Mouse (Mus musculus) testis, adult 2 months (tissue): ENCODE measurements around the gene Mettl16. TPM values are rescaled to one million over a fixed set of nuclear protein-coding genes. Genes with fewer than 3 reads are reported as not detected.
A peak's percentile ranks its signal among the peaks of the same experiment; 100 is the strongest.

Source experiments
- H3K27ac ChIP-seq: fragments of 200-500 bp; 2 replicates; pipeline ENCODE4 v1.5.1; 2012; ENCODE audit warnings: low read depth, low read length; ENCODE audit not compliant: control insufficient read depth, insufficient read depth
- H3K27me3 ChIP-seq: fragments of 200-500 bp; 2 replicates; pipeline ENCODE4 v1.6.1; 2012; ENCODE audit warnings: mild to moderate bottlenecking, low read length, moderate library complexity; ENCODE audit not compliant: control insufficient read depth, insufficient read depth
- H3K36me3 ChIP-seq: fragments of 200-500 bp; 2 replicates; pipeline ENCODE4 v1.6.1; 2012; ENCODE audit warnings: mild to moderate bottlenecking, low read length; ENCODE audit not compliant: control insufficient read depth, insufficient read depth
- H3K4me1 ChIP-seq: fragments of 200-500 bp; 2 replicates; pipeline ENCODE4 v1.6.1; 2012; ENCODE audit warnings: low read length; ENCODE audit not compliant: control insufficient read depth, insufficient read depth
- H3K4me3 ChIP-seq: fragments of 200-500 bp; 2 replicates; pipeline ENCODE4 v1.5.1; 2012; ENCODE audit warnings: low read depth, mild to moderate bottlenecking, low read length, moderate library complexity, mixed read lengths; ENCODE audit not compliant: control insufficient read depth
- CTCF ChIP-seq: fragments of 200-500 bp; IDR thresholded peaks from 2 replicates; pipeline ENCODE4 v1.5.1; 2012; ENCODE audit warnings: low read depth, mild to moderate bottlenecking, inconsistent platforms, low read length, moderate library complexity; ENCODE audit not compliant: control insufficient read depth, insufficient read depth, insufficient replicate concordance
- POLR2A ChIP-seq: fragments of 200-500 bp; IDR thresholded peaks from 2 replicates; pipeline ENCODE4 v1.6.1; 2012; ENCODE audit warnings: low read depth, mild to moderate bottlenecking, inconsistent platforms, low read length, moderate library complexity; ENCODE audit not compliant: control insufficient read depth
- polyA plus RNA-seq: library from polyadenylated mRNA; depleted of rRNA; stranded (reverse); fragments of >200 nt; gene quantifications from 2 replicates; pipeline ENCODE4 v1.2.3, GENCODE M21; 2012; rRNA removed

Mettl16 gene
- polyA plus RNA-seq, 1 experiment = 5.3 TPM

- no peaks in the 10 kb centered on the region for H3K27me3 ChIP-seq
- TF ChIP-seq POLR2A (no peak), CTCF (no peak)
- H3K4me3 ChIP-seq = no peak overlapping the region
- peaks cover 2% of the 10 kb centered on the region; the same call in 1 of the 2 replicates for H3K4me1 ChIP-seq
- H3K36me3 ChIP-seq = no peaks in the 10 kb centered on the region
- H3K27ac ChIP-seq = no peak overlapping the region
Observed at GRCm38 (mm10) chr11:74868046-74868760, 97.6 kb downstream of the Mettl16 start.

GRCm38 (mm10) chr11:74869603-74870002, 99.0 kb downstream of the Mettl16 start:
- no peaks in the 10 kb centered on the region for H3K27me3 ChIP-seq
- TF ChIP-seq CTCF (no peak), POLR2A (no peak)
- H3K4me3 ChIP-seq = no peak overlapping the region
- peaks cover 2% of the 10 kb centered on the region; the same call in 1 of the 2 replicates for H3K4me1 ChIP-seq
- H3K36me3 ChIP-seq = no peaks in the 10 kb centered on the region
- no peak overlapping the region for H3K27ac ChIP-seq

GRCm38 (mm10) chr11:74870544-74870943, 99.9 kb downstream of the Mettl16 start:
- Histone ChIP-seq H3K27ac (no peak overlapping the region), H3K36me3 (no peaks in the 10 kb centered on the region), H3K4me1 (peaks cover 2% of the 10 kb centered on the region; the same call in 1 of the 2 replicates), H3K4me3 (no peak overlapping the region), H3K27me3 (no peaks in the 10 kb centered on the region)
- TF ChIP-seq CTCF (no peak), POLR2A (no peak)

GRCm38 (mm10) chr11:74870991-74871622, 100.5 kb downstream of the Mettl16 start:
- H3K4me3 ChIP-seq = no peak overlapping the region
- no peak overlapping the region for H3K27ac ChIP-seq
- H3K36me3 ChIP-seq = no peaks in the 10 kb centered on the region
- peaks cover 2% of the 10 kb centered on the region; the same call in 1 of the 2 replicates for H3K4me1 ChIP-seq
- TF ChIP-seq POLR2A = no peak
- TF ChIP-seq CTCF = no peak
- H3K27me3 ChIP-seq = no peaks in the 10 kb centered on the region

GRCm38 (mm10) chr11:74874630-74875029, 104.0 kb downstream of the Mettl16 start:
- no peak overlapping the region for H3K27ac ChIP-seq
- no peaks in the 10 kb centered on the region for H3K36me3 ChIP-seq
- H3K4me1 ChIP-seq = peaks cover 5% of the 10 kb centered on the region
- H3K4me3 ChIP-seq = no peak overlapping the region
- TF ChIP-seq POLR2A = no peak
- TF ChIP-seq CTCF = no peak
- no peaks in the 10 kb centered on the region for H3K27me3 ChIP-seq

GRCm38 (mm10) chr11:74876801-74877200, 106.2 kb downstream of the Mettl16 start:
- TF ChIP-seq POLR2A (no peak), CTCF (no peak)
- no peaks in the 10 kb centered on the region for H3K36me3 ChIP-seq
- peaks cover 4% of the 10 kb centered on the region for H3K4me1 ChIP-seq
- H3K27ac ChIP-seq = no peak overlapping the region
- peak overlapping the region; percentile 37; the same call in 1 of the 2 replicates for H3K4me3 ChIP-seq
- H3K27me3 ChIP-seq = no peaks in the 10 kb centered on the region

Other genes with a start within 250 kb of the Mettl16 start
- 3.4 and 5.0 TPM in 2 replicates for gene Rap1gap2, start 159.9 kb upstream of the Mettl16 start, polyA plus RNA-seq
- gene Ccdc92b, start 151.2 kb upstream of the Mettl16 start, polyA plus RNA-seq = 0.79 and 0.82 TPM in 2 replicates
- gene Cluh, start 121.3 kb upstream of the Mettl16 start, polyA plus RNA-seq = 37.1 and 40.6 TPM in 2 replicates
- gene Pafah1b1, start 46.2 kb upstream of the Mettl16 start, polyA plus RNA-seq = 39.3 and 53.4 TPM in 2 replicates
- gene Mnt, start 60.1 kb downstream of the Mettl16 start, polyA plus RNA-seq = 42.6 and 44.0 TPM in 2 replicates
- gene Sgsm2, start 126.2 kb downstream of the Mettl16 start, polyA plus RNA-seq = 27.9 and 30.7 TPM in 2 replicates
- gene Tsr1, start 127.2 kb downstream of the Mettl16 start, polyA plus RNA-seq = 14.7 and 15.1 TPM in 2 replicates
- gene Smg6, start 155.0 kb downstream of the Mettl16 start, polyA plus RNA-seq = 76.8 and 83.4 TPM in 2 replicates
- gene Srr, start 155.1 kb downstream of the Mettl16 start, polyA plus RNA-seq = 45.3 and 53.3 TPM in 2 replicates